Mouse (Mus musculus) bone marrow macrophage, adult 2 months (primary cell): ENCODE measurements around the gene Ttc16. TPM values are rescaled to one million over a fixed set of nuclear protein-coding genes. Genes with fewer than 3 reads are reported as not detected.
A peak's percentile ranks its signal among the peaks of the same experiment; 100 is the strongest.

Experiments
- H3K27ac ChIP-seq: 2 replicates; pipeline ENCODE4 v1.5.1; 2012; ENCODE audit warnings: low read depth, low read length; ENCODE audit not compliant: insufficient read depth
- H3K4me1 ChIP-seq: 2 replicates; pipeline ENCODE4 v1.6.1; 2012; ENCODE audit warnings: low read length; ENCODE audit not compliant: control insufficient read depth, insufficient read depth
- H3K4me3 ChIP-seq: 2 replicates; pipeline ENCODE4 v1.5.1; 2012; ENCODE audit warnings: mild to moderate bottlenecking, low read length, moderate library complexity; ENCODE audit not compliant: insufficient read depth
- CTCF ChIP-seq: IDR thresholded peaks from 2 replicates; pipeline ENCODE4 v1.5.1; 2012; ENCODE audit warnings: low read depth, mild to moderate bottlenecking, low read length, moderate library complexity
- POLR2A ChIP-seq: IDR thresholded peaks from 2 replicates; pipeline ENCODE4 v1.6.1; 2012; ENCODE audit warnings: mild to moderate bottlenecking, low read depth, low read length, borderline replicate concordance
- polyA plus RNA-seq: library from polyadenylated mRNA; stranded (reverse); fragments of >200 nt; gene quantifications from 2 replicates; pipeline ENCODE4 v1.2.4, GENCODE M21; 2012; ENCODE audit not compliant: missing spikeins, insufficient read depth, insufficient read length

The Ttc16 gene
- polyA plus RNA-seq, 1 experiment: not detected

DNA sequence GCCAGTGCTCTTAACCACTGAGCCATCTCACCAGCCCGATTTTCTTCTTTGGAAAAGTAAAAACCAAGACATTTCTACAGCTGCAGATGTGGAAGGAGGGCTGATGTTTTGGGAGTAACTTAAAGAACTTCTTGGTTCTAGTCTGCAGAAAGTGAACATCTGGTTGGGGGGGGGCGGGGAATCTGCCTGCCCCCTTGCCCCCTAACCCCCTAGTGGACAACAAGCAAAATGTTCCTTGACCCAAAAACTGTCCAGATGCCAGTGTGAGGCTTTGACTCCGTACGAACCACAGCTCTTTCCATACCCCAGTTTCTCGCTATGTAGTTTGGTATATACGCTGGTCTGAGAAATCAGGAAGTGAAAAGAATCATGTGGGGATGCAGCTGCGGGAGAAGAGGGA, 25.2 kb downstream of the Ttc16 start:
- H3K27ac ChIP-seq: no peak overlapping the region
- no peak for TF ChIP-seq CTCF
- no peak for TF ChIP-seq POLR2A
- no peak overlapping the region for H3K4me3 ChIP-seq
- H3K4me1 ChIP-seq: peaks cover 11% of the 10 kb centered on the region

DNA sequence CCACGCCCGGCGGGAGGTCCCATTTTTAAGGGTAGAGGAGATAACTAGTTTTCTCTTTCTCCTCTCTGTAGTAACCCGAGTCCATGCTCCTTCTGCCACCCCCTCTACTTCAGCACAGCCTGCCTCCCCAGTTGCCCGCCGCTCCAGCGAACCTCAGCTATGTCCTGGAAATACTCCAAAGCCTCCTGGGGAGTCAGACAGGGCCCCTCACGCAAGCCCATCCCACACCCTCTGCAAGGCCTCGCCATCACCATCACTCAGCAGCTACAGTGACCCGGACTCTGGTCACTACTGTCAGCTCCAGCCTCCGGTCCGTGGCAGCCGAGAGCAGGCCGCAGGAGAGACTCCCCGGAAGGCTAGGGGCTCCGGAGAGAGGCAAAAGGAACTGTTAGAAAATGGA, 26.4 kb downstream of the Ttc16 start:
- Histone ChIP-seq H3K4me1 (peaks cover 21% of the 10 kb centered on the region), H3K4me3 (no peak overlapping the region), H3K27ac (no peak overlapping the region)
- TF ChIP-seq POLR2A (no peak), CTCF (no peak)

DNA sequence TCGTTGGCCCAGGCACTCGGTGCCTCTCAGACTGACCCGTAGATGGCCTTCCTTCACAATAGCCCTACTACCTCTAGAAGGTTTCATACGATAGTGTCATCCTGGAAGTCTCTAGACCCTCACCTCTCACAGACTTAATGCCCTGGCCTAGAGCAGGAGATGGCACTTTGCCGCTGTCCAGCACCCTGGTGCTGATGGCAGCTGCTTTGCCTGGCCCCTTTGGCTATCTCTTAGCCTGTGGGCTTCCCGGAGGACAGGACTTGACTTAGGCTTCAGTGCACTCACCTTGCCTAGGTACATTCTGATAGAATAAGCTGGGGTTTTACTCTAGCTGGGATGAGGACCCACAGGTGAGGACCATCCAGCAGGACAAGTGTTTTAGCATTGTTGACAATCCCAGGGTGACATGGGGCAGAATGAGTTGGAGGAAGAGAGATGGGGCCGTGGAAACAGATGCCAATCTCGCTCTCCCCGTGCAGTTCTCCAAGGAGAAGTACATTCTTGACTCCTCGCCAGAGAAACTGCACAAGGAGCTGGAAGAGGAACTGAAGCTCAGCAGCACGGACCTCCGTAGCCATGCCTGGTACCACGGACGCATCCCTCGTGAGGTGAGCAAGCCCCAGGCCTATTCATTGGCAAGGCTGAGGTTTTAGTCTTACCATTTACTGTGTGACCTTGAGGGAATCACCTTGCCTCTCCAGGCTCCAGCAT, 31.0 kb downstream of the Ttc16 start:
- Histone ChIP-seq H3K4me1 (peaks cover 16% of the 10 kb centered on the region), H3K27ac (peak overlapping the region; percentile 10; the same call in 1 of the 2 replicates), H3K4me3 (no peak overlapping the region)
- no peak for TF ChIP-seq CTCF
- no peak for TF ChIP-seq POLR2A

DNA sequence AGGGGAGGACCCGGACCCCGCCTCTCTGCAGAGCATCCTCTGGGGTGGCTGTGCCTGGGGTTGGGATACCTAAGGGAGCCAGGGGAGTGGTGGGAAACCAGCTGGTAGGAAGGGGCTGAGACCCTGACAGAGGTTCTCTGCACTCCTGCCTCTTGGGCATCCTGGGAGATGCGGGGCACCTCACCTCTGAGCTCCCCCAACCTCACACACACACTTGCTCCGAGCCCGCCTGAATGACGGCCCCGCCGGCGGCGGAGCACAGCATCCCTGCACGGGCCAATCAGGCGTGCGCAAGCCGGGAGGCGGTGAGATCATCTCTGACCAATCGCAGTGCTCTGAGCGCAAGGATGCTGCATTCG, 33.3 kb downstream of the Ttc16 start:
- Histone ChIP-seq H3K27ac (no peak overlapping the region), H3K4me3 (no peak overlapping the region), H3K4me1 (peaks cover 31% of the 10 kb centered on the region)
- no peak for TF ChIP-seq POLR2A
- no peak for TF ChIP-seq CTCF

DNA sequence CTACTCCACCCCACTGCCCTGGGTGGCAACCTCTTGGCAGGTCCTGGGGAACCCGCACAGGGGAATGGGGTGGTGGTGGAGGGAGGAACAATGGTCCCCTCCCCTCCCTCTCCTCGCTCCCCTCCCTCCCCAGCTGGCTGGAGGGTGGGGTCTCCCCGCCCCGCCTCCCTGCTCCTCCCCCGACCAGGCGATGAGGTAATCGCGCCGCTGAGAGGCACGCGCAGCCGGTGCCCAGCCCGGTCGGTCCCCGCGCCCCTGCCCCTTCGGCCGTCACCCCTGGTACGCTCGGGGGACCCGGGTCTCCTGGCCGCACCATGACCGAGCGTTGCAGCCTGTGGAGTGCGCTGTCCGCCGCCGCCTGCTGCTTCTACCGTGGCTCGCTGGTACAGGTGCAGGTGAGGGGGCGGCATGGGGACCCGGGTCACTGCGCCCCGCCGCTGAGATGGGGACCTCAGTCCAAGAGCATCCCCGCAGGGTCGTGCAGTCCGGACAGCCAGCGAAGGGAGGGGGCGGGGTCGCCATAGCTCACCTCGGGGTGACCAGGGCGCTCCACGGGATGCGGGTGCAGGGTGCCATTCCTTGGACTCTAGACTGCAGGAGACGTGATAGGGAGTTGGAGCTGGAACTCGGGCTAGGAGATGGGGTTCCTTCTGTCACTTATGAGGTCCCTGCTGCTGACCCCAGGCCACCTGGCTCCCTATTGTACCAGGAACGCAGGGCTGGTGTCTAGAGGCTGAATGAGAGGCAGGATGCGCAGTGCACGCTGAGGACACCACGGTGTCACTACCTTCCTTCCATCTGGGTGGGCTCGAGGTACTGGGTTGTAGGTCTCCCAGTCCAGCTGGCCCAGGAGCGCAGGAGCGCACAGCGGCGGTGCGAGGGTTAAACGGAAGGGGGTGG, 33.9 kb downstream of the Ttc16 start:
- H3K4me3 ChIP-seq: no peak overlapping the region
- peaks cover 35% of the 10 kb centered on the region for H3K4me1 ChIP-seq
- no peak for TF ChIP-seq CTCF
- TF ChIP-seq POLR2A: no peak
- H3K27ac ChIP-seq: no peak overlapping the region

DNA sequence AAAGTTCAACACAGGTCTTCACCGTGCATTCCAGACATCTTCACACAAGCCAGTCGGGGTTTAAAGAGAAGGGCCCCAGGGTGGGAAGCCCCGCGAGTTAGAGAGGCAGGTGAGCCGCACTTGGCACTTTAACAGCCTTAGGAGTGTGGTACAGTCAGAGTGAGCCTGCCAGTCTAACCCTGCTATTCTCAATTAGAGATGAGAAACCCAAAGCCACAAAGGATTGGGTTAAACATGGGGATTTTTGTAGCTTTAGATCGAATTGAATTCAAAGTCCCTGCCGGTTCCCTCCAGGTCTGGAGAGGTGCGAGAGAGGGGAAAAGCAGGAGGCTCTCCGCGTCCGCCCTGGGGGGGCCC, 34.5 kb downstream of the Ttc16 start, which contains the start of gene 6330409D20Rik:
Gene 6330409D20Rik, minus strand, starts transcription at position 101 of the 357 bp plus-strand sequence.
- Histone ChIP-seq H3K27ac (no peak within 1 kb of the TSS), H3K4me1 (peaks cover 41% of the 10 kb centered on the region), H3K4me3 (no peak within 1 kb of the TSS)
- TF ChIP-seq CTCF (no peak), POLR2A (no peak)

DNA sequence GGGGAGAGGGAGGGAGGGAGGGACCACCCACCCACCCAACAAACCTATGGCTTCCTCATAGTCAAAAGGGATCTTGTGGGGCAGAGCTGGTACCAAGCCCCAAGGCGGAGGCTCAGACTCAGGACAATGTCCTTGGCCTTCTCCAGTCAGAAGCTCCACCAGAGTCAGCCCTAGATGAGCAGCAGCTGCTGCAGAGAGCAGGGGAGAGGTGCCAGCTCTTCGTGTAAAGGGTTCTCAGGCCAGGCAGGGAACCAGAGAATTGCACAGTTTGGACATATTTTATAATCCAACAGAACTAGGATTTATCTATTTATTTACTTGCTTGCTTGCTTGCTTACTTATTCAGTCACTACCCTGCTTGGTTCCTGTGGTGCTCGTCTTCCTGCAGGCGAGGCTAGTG, 36.1 kb downstream of the Ttc16 start:
- no peak overlapping the region for H3K27ac ChIP-seq
- TF ChIP-seq CTCF: no peak
- no peak for TF ChIP-seq POLR2A
- H3K4me1 ChIP-seq: peaks cover 47% of the 10 kb centered on the region
- H3K4me3 ChIP-seq: no peak overlapping the region

DNA sequence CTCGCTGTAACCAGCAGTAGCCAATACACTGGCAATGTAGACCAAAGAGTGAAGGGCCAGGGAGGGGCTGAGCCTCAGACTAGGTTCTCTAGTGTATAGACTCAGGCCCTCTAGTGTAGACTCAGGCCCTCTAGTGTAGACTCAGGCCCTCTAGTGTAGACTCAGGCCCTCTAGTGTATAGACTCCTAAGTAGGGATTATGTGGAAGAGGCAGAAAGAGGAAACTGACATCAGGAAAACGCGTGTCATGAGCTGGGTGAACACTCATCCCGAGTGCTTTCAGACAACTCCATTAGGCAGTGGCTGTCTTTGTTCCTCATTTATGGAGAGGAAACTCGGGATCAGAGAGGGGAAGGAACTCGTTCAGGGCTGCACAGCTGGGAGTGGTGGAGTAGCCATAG, 38.4 kb downstream of the Ttc16 start:
- Histone ChIP-seq H3K4me3 (no peak overlapping the region), H3K4me1 (peaks cover 44% of the 10 kb centered on the region), H3K27ac (peak overlapping the region; percentile 65)
- TF ChIP-seq CTCF (no peak), POLR2A (no peak)

DNA sequence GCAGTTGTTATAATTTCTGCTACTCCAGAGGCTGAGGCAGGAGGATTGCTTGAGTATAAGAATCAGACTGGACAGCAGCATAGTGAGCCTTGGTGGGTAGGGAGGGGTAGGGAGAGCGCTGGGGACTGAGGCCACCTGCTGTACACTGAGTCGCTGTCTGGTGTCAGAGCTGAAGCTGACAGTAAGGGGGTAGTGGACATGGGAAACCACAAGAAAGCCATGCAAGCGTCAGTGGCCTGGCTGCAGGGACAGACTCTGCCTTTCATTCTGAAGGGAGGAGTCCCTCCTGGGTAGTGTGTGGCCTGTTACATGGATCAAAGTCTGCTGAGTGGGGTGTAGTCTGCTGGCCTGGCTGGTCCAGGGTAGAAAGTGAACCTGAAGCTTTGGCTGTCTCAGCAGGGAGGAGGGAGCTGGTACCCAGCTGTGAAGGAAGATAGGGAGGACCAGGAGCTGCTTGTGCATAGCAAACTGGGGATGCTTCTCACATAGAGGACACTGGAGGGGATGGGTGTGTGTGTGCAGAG, 39.1 kb downstream of the Ttc16 start:
- TF ChIP-seq POLR2A: no peak
- no peak for TF ChIP-seq CTCF
- H3K4me3 ChIP-seq: no peak overlapping the region
- peak overlapping the region; percentile 65 for H3K27ac ChIP-seq
- peaks cover 48% of the 10 kb centered on the region for H3K4me1 ChIP-seq

DNA sequence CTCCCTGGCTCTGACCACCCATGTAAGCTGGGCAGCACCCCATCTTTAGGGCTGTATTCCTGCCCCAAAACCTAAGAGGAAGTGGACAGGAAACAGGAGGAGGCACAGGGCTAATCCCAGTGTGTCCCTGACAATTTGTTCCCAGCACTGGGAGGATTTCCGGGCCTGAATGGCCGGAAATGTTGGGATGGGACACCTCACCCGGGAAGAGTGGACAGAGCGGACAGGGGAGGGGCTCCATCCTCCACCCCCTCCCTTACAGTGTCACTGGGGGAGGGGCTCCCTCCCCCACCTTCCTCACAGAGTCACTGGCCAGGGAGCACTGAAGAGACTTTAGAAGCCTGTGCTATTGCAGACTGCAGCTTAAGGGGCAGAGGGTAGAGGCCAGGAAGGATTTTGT, 40.5 kb downstream of the Ttc16 start:
- peaks cover 57% of the 10 kb centered on the region for H3K4me1 ChIP-seq
- no peak overlapping the region for H3K4me3 ChIP-seq
- TF ChIP-seq POLR2A: no peak
- no peak for TF ChIP-seq CTCF
- H3K27ac ChIP-seq: no peak overlapping the region
